Mouse (Mus musculus): ENCODE results near the gene Gtf3c5.

DNA sequence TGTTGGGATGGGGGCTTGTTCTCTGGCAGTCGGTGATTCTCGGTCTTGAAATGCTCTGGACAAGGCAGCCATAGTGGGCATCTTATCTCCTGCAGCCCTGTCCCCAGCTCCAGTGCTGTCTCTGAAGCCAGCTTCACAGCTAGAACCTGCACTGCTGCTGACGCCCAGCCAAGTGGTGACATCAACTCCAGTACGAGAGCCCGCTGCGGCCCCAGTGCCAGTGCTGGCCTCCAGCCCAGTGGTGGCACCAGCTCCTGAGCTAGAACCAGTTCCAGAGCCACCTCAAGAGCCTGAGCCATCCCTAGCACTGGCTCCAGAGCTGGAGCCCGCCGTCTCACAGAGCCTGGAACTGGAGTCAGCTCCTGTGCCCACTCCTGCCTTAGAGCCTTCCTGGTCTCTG lies 39.7 kb downstream of the Gtf3c5 start:
- TF ChIP-seq CTCF (IDR thresholded peaks at IDR 0.05; ENCODE audit: borderline replicate concordance, extremely low read depth, insufficient read depth, insufficient read length) = no peak
- TF ChIP-seq POLR2A (IDR thresholded peaks at IDR 0.05; ENCODE audit: borderline replicate concordance, extremely low read depth, insufficient read depth, insufficient read length, poor library complexity, severe bottlenecking) = no peak
